11 mouse cellular contexts compared by ENCODE assay signal in genomic region chr5:33220350-33221044, GRCm38 (mm10). TPM values are rescaled to one million over a fixed set of nuclear protein-coding genes. Genes with fewer than 3 reads are reported as not detected.
A peak's percentile ranks its signal among the peaks of the same experiment; 100 is the strongest.
DNase-seq lines count a peak whose midpoint lies in the region; ATAC-seq and TF ChIP-seq lines count a peak whose summit lies in the region.
"Had no signal": no experiment of that assay in that cellular context is flagged by ENCODE, and none has a peak within 500 bp of the region (broad histone marks: within the 10 kb centered on the region; RNA-seq: fewer than 3 reads in every experiment).

No protein-coding gene starts in this region.

- DNase-seq in hindbrain, postnatal 0 days (ENCODE audit: low spot score), result peak; percentile 74
- DNase-seq in hindbrain, embryonic 14.5 days (ENCODE audit: low spot score), result no peak
- DNase-seq in brain, adult 2 months (ENCODE audit: low read depth, low spot score), result peak; percentile 86
- DNase-seq in gastrocnemius, postnatal 25 days, result peak; percentile 60
- DNase-seq in lung, postnatal 14 days, result peak; percentile 40
- DNase-seq in urinary bladder, adult 2 months (ENCODE audit: low spot score), result no peak
- DNase-seq in spleen, adult 18-20 months, result no peak
- DNase-seq: cerebellum, adult 11-12 months had no signal

- no peaks in the 10 kb centered on the region for H3K36me3 ChIP-seq in hindbrain, postnatal 0 days (ENCODE audit: insufficient read depth, low read length)
- no peaks in the 10 kb centered on the region for H3K36me3 ChIP-seq in hindbrain, embryonic 14.5 days (replicated peaks; ENCODE audit: control insufficient read depth, insufficient read depth)
- H3K36me3 ChIP-seq: heart, embryonic 13.5 days; midbrain, embryonic 12.5 days had no signal

- no peak for TF ChIP-seq CTCF in hindbrain, postnatal 0 days (IDR thresholded peaks at IDR 0.05; ENCODE audit: low read depth)

- H3K4me1 ChIP-seq in hindbrain, postnatal 0 days (ENCODE audit: insufficient read depth, low read length), result peaks cover 14% of the 10 kb centered on the region; the same call in 1 of the 2 replicates
- no peaks in the 10 kb centered on the region for H3K4me1 ChIP-seq in hindbrain, embryonic 14.5 days (replicated peaks; ENCODE audit: control insufficient read depth, insufficient read depth, low read length)

- H3K27me3 ChIP-seq in hindbrain, postnatal 0 days (ENCODE audit: insufficient read depth, low read length), result no peaks in the 10 kb centered on the region
- H3K27me3 ChIP-seq in hindbrain, embryonic 14.5 days (ENCODE audit: control insufficient read depth, insufficient read depth, low read length), result no peaks in the 10 kb centered on the region
- H3K27me3 ChIP-seq: heart, embryonic 13.5 days; Patski had no signal

- 55% methylated on average over 10 of the region's 10 CpGs for WGBS in hindbrain, postnatal 0 days
- 82% methylated on average over 10 of the region's 10 CpGs for WGBS in hindbrain, embryonic 14.5 days

- peak overlapping the region; percentile 29; the same call in 1 of the 2 replicates for H3K27ac ChIP-seq in hindbrain, postnatal 0 days
- H3K27ac ChIP-seq in hindbrain, embryonic 14.5 days, result no peak overlapping the region
- H3K27ac ChIP-seq: heart, embryonic 13.5 days; midbrain, embryonic 12.5 days had no signal

- H3K4me2 ChIP-seq in hindbrain, postnatal 0 days (ENCODE audit: low read depth, low read length), result no peak overlapping the region
- H3K4me2 ChIP-seq in hindbrain, embryonic 14.5 days (replicated peaks), result no peak overlapping the region
- H3K4me2 ChIP-seq: heart, embryonic 13.5 days; midbrain, embryonic 12.5 days had no signal

- no peaks in the 10 kb centered on the region for H3K9me3 ChIP-seq in hindbrain, postnatal 0 days (ENCODE audit: low read length)
- no peaks in the 10 kb centered on the region for H3K9me3 ChIP-seq in hindbrain, embryonic 14.5 days (ENCODE audit: control insufficient read depth, low read length)
- H3K9me3 ChIP-seq: heart, embryonic 13.5 days; midbrain, embryonic 12.5 days had no signal

- H3K4me3 ChIP-seq in hindbrain, postnatal 0 days (ENCODE audit: low read length), result no peak overlapping the region
- no peak overlapping the region for H3K4me3 ChIP-seq in hindbrain, embryonic 14.5 days (replicated peaks; ENCODE audit: low read length)
- H3K4me3 ChIP-seq: heart, embryonic 13.5 days; midbrain, embryonic 12.5 days had no signal

- H3K9ac ChIP-seq in hindbrain, postnatal 0 days (replicated peaks; ENCODE audit: low read length), result no peak overlapping the region
- no peak overlapping the region for H3K9ac ChIP-seq in hindbrain, embryonic 14.5 days
- H3K9ac ChIP-seq: heart, embryonic 13.5 days; midbrain, embryonic 12.5 days had no signal

- peak; percentile 77 for ATAC-seq in hindbrain, postnatal 0 days
- no peak for ATAC-seq in hindbrain, embryonic 14.5 days (ENCODE audit: low FRiP score)
- ATAC-seq: Patski had no signal

RNA-seq across cellular contexts. Expression of gene Spon2, which starts 2.2 kb away (rescaled TPM):
- total RNA-seq in hindbrain, postnatal 0 days (2014; rRNA removed), result 4.3 TPM in 2 replicates
- polyA plus RNA-seq in hindbrain, postnatal 0 days (2015; fragmentation: Nextera tagmentation; extraction: Ambion mirVana), result 3.6 and 3.9 TPM in 2 replicates
- 3.5 and 3.6 TPM in 2 replicates for polyA plus RNA-seq in hindbrain, embryonic 14.5 days (2014; fragmentation: Nextera tagmentation; extraction: Ambion mirVana)
- 1 to 10 TPM; 2.4 to 9.1 TPM for total RNA-seq in gastrocnemius, postnatal 25 days (2021)
- polyA plus RNA-seq in urinary bladder, adult 2 months (2012; rRNA removed), result 61.5 and 102 TPM in 2 replicates

RNA-seq across cellular contexts. Expression of gene Ctbp1, which starts 54.3 kb away (rescaled TPM):
- total RNA-seq in hindbrain, postnatal 0 days (2014; rRNA removed), result 468 and 519 TPM in 2 replicates
- polyA plus RNA-seq in hindbrain, postnatal 0 days (2015; fragmentation: Nextera tagmentation; extraction: Ambion mirVana), result 372 and 378 TPM in 2 replicates
- polyA plus RNA-seq in hindbrain, embryonic 14.5 days (2014; fragmentation: Nextera tagmentation; extraction: Ambion mirVana), result 498 and 540 TPM in 2 replicates
- total RNA-seq in gastrocnemius, postnatal 25 days (2021), result 100 to 1,000 TPM; 188 to 210 TPM
- polyA plus RNA-seq in urinary bladder, adult 2 months (2012; rRNA removed), result 148 and 156 TPM in 2 replicates

Comparison
In these comparisons a context has a peak if more than half of its experiments do, and no peak if none do; other contexts are left out.
1. DNase-seq: peak in hindbrain, postnatal 0 days (single experiment), brain, adult 2 months (single experiment), gastrocnemius, postnatal 25 days (single experiment) and lung, postnatal 14 days (single experiment); none in hindbrain, embryonic 14.5 days (single experiment), urinary bladder, adult 2 months (single experiment) and spleen, adult 18-20 months (0 of 2).
2. RNA of gene Spon2, which starts 2.2 kb away (polyA plus RNA-seq): 61.5 to 102 TPM in urinary bladder, adult 2 months; 3.6 to 3.9 TPM in hindbrain, postnatal 0 days and 3.5 to 3.6 TPM in hindbrain, embryonic 14.5 days; every median in the first group is over 10 times any median in the second.